Mouse (Mus musculus): Measurements from ENCODE around the gene Svs5.
A peak's percentile ranks its signal among the peaks of the same experiment; 100 is the strongest.
"Not testable (repeated sequence)": the region's sequence is repeated elsewhere in the genome, so short reads cannot be mapped to it uniquely, and the experiment has no call there.

The Svs5 gene

GRCm38 (mm10) chr2:164332440-164332839 is at the start of gene Svs5:
Gene Svs5 (plus strand): TSS chr2:164332740.
- not testable (repeated sequence) for DNase-seq (ENCODE audit: low read depth)

GRCm38 (mm10) chr2:164288968-164289367 is 43.6 kb upstream of the Svs5 start, which contains the start of gene Svs3a:
Gene Svs3a (plus strand): TSS chr2:164289268.
- DNase-seq (ENCODE audit: low read depth) = not testable (repeated sequence)

GRCm38 (mm10) chr2:164312599-164312998 is 19.9 kb upstream of the Svs5 start:
- DNase-seq (ENCODE audit: low read depth) = no peak

GRCm38 (mm10) chr2:164315460-164315859 is 17.1 kb upstream of the Svs5 start:
- not testable (repeated sequence) for DNase-seq (ENCODE audit: low read depth)

- DNase-seq (ENCODE audit: low read depth) = not testable (repeated sequence)
Observed at GRCm38 (mm10) chr2:164316451-164316850, 16.1 kb upstream of the Svs5 start, which contains the start of gene Svs6. Gene Svs6 (plus strand): TSS chr2:164316751.

GRCm38 (mm10) chr2:164320983-164321382 is 11.6 kb upstream of the Svs5 start:
- DNase-seq (ENCODE audit: low read depth) = no peak

GRCm38 (mm10) chr2:164343732-164344131 is 11.2 kb downstream of the Svs5 start:
- peak; percentile 36 for DNase-seq (ENCODE audit: low read depth)

- peak; percentile 53 for DNase-seq (ENCODE audit: low read depth)
Observed at GRCm38 (mm10) chr2:164347697-164348096, 15.2 kb downstream of the Svs5 start.

GRCm38 (mm10) chr2:164348980-164349379 is 16.4 kb downstream of the Svs5 start:
- peak; percentile 74 for DNase-seq (ENCODE audit: low read depth)

- DNase-seq (ENCODE audit: low read depth) = no peak
Observed at GRCm38 (mm10) chr2:164352697-164353096, 20.2 kb downstream of the Svs5 start.

GRCm38 (mm10) chr2:164353356-164353755 is 20.8 kb downstream of the Svs5 start:
- DNase-seq (ENCODE audit: low read depth) = no peak

GRCm38 (mm10) chr2:164356177-164356967 is 23.8 kb downstream of the Svs5 start:
- DNase-seq (ENCODE audit: low read depth) = peak; percentile 88

GRCm38 (mm10) chr2:164358373-164358772 is 25.8 kb downstream of the Svs5 start:
- DNase-seq (ENCODE audit: low read depth) = peak; percentile 53

- DNase-seq (ENCODE audit: low read depth) = peak; percentile 38
Observed at GRCm38 (mm10) chr2:164359031-164359430, 26.5 kb downstream of the Svs5 start.

GRCm38 (mm10) chr2:164359668-164360067 is 27.1 kb downstream of the Svs5 start:
- DNase-seq (ENCODE audit: low read depth) = no peak

GRCm38 (mm10) chr2:164360974-164361657 is 28.6 kb downstream of the Svs5 start:
- DNase-seq (ENCODE audit: low read depth) = no peak

GRCm38 (mm10) chr2:164366947-164367346 is 34.4 kb downstream of the Svs5 start:
- no peak for DNase-seq (ENCODE audit: low read depth)

- DNase-seq (ENCODE audit: low read depth) = no peak
Observed at GRCm38 (mm10) chr2:164368620-164369105, 36.1 kb downstream of the Svs5 start.

GRCm38 (mm10) chr2:164371371-164371770 is 38.8 kb downstream of the Svs5 start:
- DNase-seq (ENCODE audit: low read depth) = no peak

GRCm38 (mm10) chr2:164372408-164373053 is 40.0 kb downstream of the Svs5 start:
- DNase-seq (ENCODE audit: low read depth) = peak; percentile 91

- peak; percentile 84 for DNase-seq (ENCODE audit: low read depth)
Observed at GRCm38 (mm10) chr2:164373187-164373586, 40.6 kb downstream of the Svs5 start.
